ENCODE assay signal across 9 mouse cellular contexts in the genomic region with DNA sequence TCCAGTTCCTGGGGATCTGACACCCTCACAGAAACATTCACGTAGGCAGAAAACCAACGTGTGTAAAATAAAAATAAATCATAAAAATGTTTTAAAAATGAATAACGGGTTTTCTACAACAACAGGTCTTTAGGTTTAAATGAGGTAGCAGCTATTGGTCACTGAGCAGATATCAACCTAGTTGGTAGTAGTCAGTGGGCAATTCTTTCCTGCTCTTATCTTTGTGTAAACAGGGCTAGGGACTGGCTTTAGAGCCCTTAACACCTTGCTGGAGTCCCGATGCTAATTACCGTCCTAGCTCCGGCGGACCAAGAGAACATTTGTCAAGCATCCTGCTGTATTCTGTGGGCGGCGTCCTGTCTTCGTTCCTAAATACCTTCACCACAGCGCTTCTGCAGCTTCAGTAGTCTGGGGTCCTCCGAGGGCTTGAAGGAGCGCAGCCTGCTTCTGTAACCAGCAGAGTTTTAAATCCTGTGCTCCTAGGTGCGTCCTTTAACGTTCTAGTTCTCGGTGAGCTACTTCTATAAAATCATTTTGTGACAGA. TPM values are rescaled to one million over a fixed set of nuclear protein-coding genes. Genes with fewer than 3 reads are reported as not detected.
DNase-seq lines count a peak whose midpoint lies in the region; ATAC-seq lines count a peak whose summit lies in the region.
"Had no signal": no experiment of that assay in that cellular context is flagged by ENCODE, and none has a peak within 500 bp of the region (broad histone marks: within the 10 kb centered on the region; RNA-seq: fewer than 3 reads in every experiment).

No protein-coding gene starts in this region.

- 14% methylated on average over 16 of the region's 16 CpGs for WGBS in forebrain, embryonic 15.5 days
- WGBS in liver, embryonic 15.5 days (ENCODE audit: insufficient replicate concordance): 13% methylated on average over 16 of the region's 16 CpGs

- no peak overlapping the region for H3K9ac ChIP-seq in forebrain, embryonic 15.5 days (replicated peaks)
- no peak overlapping the region for H3K9ac ChIP-seq in liver, embryonic 15.5 days

- no peak overlapping the region for H3K4me3 ChIP-seq in forebrain, embryonic 15.5 days
- no peak overlapping the region for H3K4me3 ChIP-seq in liver, embryonic 15.5 days (replicated peaks)

- H3K36me3 ChIP-seq in forebrain, embryonic 15.5 days: no peaks in the 10 kb centered on the region
- H3K36me3 ChIP-seq in liver, embryonic 15.5 days (replicated peaks): no peaks in the 10 kb centered on the region

- H3K27ac ChIP-seq in forebrain, embryonic 15.5 days (replicated peaks): no peak overlapping the region
- H3K27ac ChIP-seq in liver, embryonic 15.5 days (replicated peaks): no peak overlapping the region

- no peak for DNase-seq in frontal cortex, adult 2 months (ENCODE audit: extremely low spot score in 1 of 2, low spot score in 1 of 2)
- DNase-seq in Muller cell, postnatal 12 days (ENCODE audit: inconsistent ontology term): peak; percentile 7
- DNase-seq in left cerebral cortex, adult 11 months (ENCODE audit: low spot score): no peak
- no peak for DNase-seq in ovary, adult 18-20 months (ENCODE audit: low spot score)
- DNase-seq in gastrocnemius, postnatal 14 days: no peak

- H3K9me3 ChIP-seq in forebrain, embryonic 15.5 days: no peaks in the 10 kb centered on the region
- no peaks in the 10 kb centered on the region for H3K9me3 ChIP-seq in liver, embryonic 15.5 days (replicated peaks)

- ATAC-seq in frontal cortex, adult (ENCODE audit: low TSS enrichment): 0 out of 2 replicates have a peak, but pooled peaks have one; percentile 17
- no peak for ATAC-seq in forebrain, embryonic 15.5 days (replicated peaks)
- ATAC-seq in liver, embryonic 15.5 days (ENCODE audit: insufficient read depth): no peak

- peaks cover 9% of the 10 kb centered on the region for H3K4me1 ChIP-seq in forebrain, embryonic 15.5 days
- peaks cover 4% of the 10 kb centered on the region; the same call in 1 of the 2 replicates for H3K4me1 ChIP-seq in liver, embryonic 15.5 days (replicated peaks)

- peak overlapping the region; percentile 45 for H3K4me2 ChIP-seq in forebrain, embryonic 15.5 days (replicated peaks)
- H3K4me2 ChIP-seq in liver, embryonic 15.5 days: peak overlapping the region; percentile 57

- H3K27me3 ChIP-seq in forebrain, embryonic 15.5 days: peaks cover 17% of the 10 kb centered on the region; the same call in 1 of the 2 replicates
- H3K27me3 ChIP-seq in liver, embryonic 15.5 days: peaks cover 28% of the 10 kb centered on the region

- intact Hi-C loops in gastrocnemius, postnatal 14 days (cut with DNase I; ENCODE audit: low total_unique reads): no loop called here

RNA-seq across cellular contexts. Expression of a gene that starts 0.6 kb away (rescaled TPM):
- polyA plus RNA-seq in frontal cortex, adult 2 months (2012; rRNA removed): 0.36 and 0.70 TPM in 2 replicates
- 0.34 and 1.1 TPM in 2 replicates for polyA plus RNA-seq in forebrain, embryonic 15.5 days (2015; fragmentation: Nextera tagmentation; extraction: Ambion mirVana)
- polyA plus RNA-seq in liver, embryonic 15.5 days (2015; fragmentation: Nextera tagmentation; extraction: Ambion mirVana): 0.21 TPM in 1 of 2 replicates, not detected in the other
- not detected for total RNA-seq in gastrocnemius, postnatal 14 days (2021)
- total RNA-seq: liver, adult 2 months had no signal
- polyA plus RNA-seq: liver, adult 2 months had no signal

RNA-seq across cellular contexts. Expression of a gene that starts 48.8 kb away (rescaled TPM):
- polyA plus RNA-seq in frontal cortex, adult 2 months (2012; rRNA removed): 5.3 and 5.4 TPM in 2 replicates
- not detected in 2 replicates for polyA plus RNA-seq in forebrain, embryonic 15.5 days (2015; fragmentation: Nextera tagmentation; extraction: Ambion mirVana)
- not detected in 2 replicates for polyA plus RNA-seq in liver, embryonic 15.5 days (2015; fragmentation: Nextera tagmentation; extraction: Ambion mirVana)
- not detected for total RNA-seq in gastrocnemius, postnatal 14 days (2021)
- total RNA-seq: liver, adult 2 months had no signal
- polyA plus RNA-seq: liver, adult 2 months had no signal
